Mouse (Mus musculus) lung, postnatal 0 days (tissue): ENCODE results near the gene Rln3. TPM values are rescaled to one million over a fixed set of nuclear protein-coding genes. Genes with fewer than 3 reads are reported as not detected.
A peak's percentile ranks its signal among the peaks of the same experiment; 100 is the strongest.

Source experiments
- ATAC-seq: fragments of 200-750 bp; cut with Nextera tagmentation; 2 replicates; pipeline ENCODE4 v1.8.0; 2017; ENCODE audit warnings: moderate library complexity
- DNase-seq: peaks from one replicate; pipeline ENCODE4 v3.0.0-alpha.2; 2016; ENCODE audit warnings: low spot score
- H3K27ac ChIP-seq: fragments of 300-500 bp; sonication (generic); 2 replicates; pipeline ENCODE4 v1.5.1; 2014; ENCODE audit warnings: antibody characterized with exemption, mild to moderate bottlenecking, low read length, mixed read lengths
- H3K27me3 ChIP-seq: fragments of 300-500 bp; sonication (generic); replicated peaks from 2 replicates; pipeline ENCODE4 v1.6.1; 2014; ENCODE audit warnings: low read length, mixed read lengths; ENCODE audit not compliant: insufficient read depth
- H3K36me3 ChIP-seq: fragments of 300-500 bp; sonication (generic); 2 replicates; pipeline ENCODE4 v1.6.1; 2014; ENCODE audit warnings: low read length, mixed read lengths; ENCODE audit not compliant: insufficient read depth
- H3K4me1 ChIP-seq: fragments of 300-500 bp; sonication (generic); 2 replicates; pipeline ENCODE4 v1.6.1; 2014; ENCODE audit warnings: antibody characterized with exemption, low read depth, low read length, mixed read lengths; ENCODE audit not compliant: insufficient read depth
- H3K4me2 ChIP-seq: fragments of 300-500 bp; sonication (generic); replicated peaks from 2 replicates; pipeline ENCODE4 v1.6.1; 2014; ENCODE audit warnings: low read depth, mild to moderate bottlenecking, low read length, moderate library complexity, mixed read lengths
- H3K4me3 ChIP-seq: fragments of 300-500 bp; sonication (generic); 2 replicates; pipeline ENCODE4 v1.5.1; 2014; ENCODE audit warnings: low read depth, low read length
- H3K9ac ChIP-seq: fragments of 300-500 bp; sonication (generic); replicated peaks from 2 replicates; pipeline ENCODE4 v1.6.1; 2014; ENCODE audit warnings: low read depth, mild to moderate bottlenecking
- H3K9me3 ChIP-seq: fragments of 300-500 bp; sonication (generic); 2 replicates; pipeline ENCODE4 v1.6.1; 2016; ENCODE audit warnings: low read length, mixed read lengths
- CTCF ChIP-seq: IDR thresholded peaks from 2 replicates; pipeline ENCODE4 v1.5.1; 2016; ENCODE audit warnings: antibody characterized with exemption, mild to moderate bottlenecking
- EP300 ChIP-seq: IDR thresholded peaks from 2 replicates; pipeline ENCODE4 v1.6.1; 2016; ENCODE audit warnings: antibody characterized with exemption, mild to moderate bottlenecking, control low read depth
- WGBS: fragments of 180-500 bp; shearing (Covaris S2); extraction: QIAGEN DNeasy Blood & Tissue Kit; methylation state at CpG from one replicate; pipeline ENCODE4 v1.1.7; 2014; 5-methylcytosine and 5-hydroxymethylcytosine counted together
- polyA plus RNA-seq: library from polyadenylated mRNA; unstranded; fragments of >200 nt; fragmentation: Nextera tagmentation; extraction: Ambion mirVana; gene quantifications from 2 replicates; pipeline ENCODE4 v1.2.1, GENCODE M21; 2015

The Rln3 gene
- polyA plus RNA-seq, 1 experiment from 2014 or later, result 0.26 TPM

- peaks cover 23% of the 10 kb centered on the region for H3K27me3 ChIP-seq
- no peak overlapping the region for H3K27ac ChIP-seq
- TF ChIP-seq CTCF (no peak), EP300 (no peak)
- H3K4me3 ChIP-seq, result no peak overlapping the region
- H3K4me1 ChIP-seq, result no peaks in the 10 kb centered on the region
- no peak for ATAC-seq
- H3K9ac ChIP-seq, result no peak overlapping the region
- H3K36me3 ChIP-seq, result no peaks in the 10 kb centered on the region
- 51% methylated on average over 5 of the region's 5 CpGs for WGBS
- DNase-seq, result no peak
- H3K9me3 ChIP-seq, result no peaks in the 10 kb centered on the region
- H3K4me2 ChIP-seq, result no peak overlapping the region
These were observed 3.4 kb upstream of the Rln3 start for GRCm38 (mm10) chr8:84048171-84048570.

- ATAC-seq (no peak), DNase-seq (no peak)
- H3K4me1 ChIP-seq, result peaks cover 4% of the 10 kb centered on the region; the same call in 1 of the 2 replicates
- no peak overlapping the region for H3K4me2 ChIP-seq
- 64% methylated on average over 3 of the region's 3 CpGs for WGBS
- no peak overlapping the region for H3K27ac ChIP-seq
- H3K9ac ChIP-seq, result no peak overlapping the region
- H3K27me3 ChIP-seq, result peaks cover 24% of the 10 kb centered on the region
- TF ChIP-seq EP300 (no peak), CTCF (no peak)
- H3K9me3 ChIP-seq, result no peaks in the 10 kb centered on the region
- no peak overlapping the region for H3K4me3 ChIP-seq
- no peaks in the 10 kb centered on the region for H3K36me3 ChIP-seq
These were observed 1.7 kb upstream of the Rln3 start for GRCm38 (mm10) chr8:84046505-84046904.

GRCm38 (mm10) chr8:84044103-84044502 is 697 bp downstream of the Rln3 start:
- no peaks in the 10 kb centered on the region for H3K36me3 ChIP-seq
- H3K27me3 ChIP-seq, result peaks cover 24% of the 10 kb centered on the region
- H3K4me2 ChIP-seq, result no peak overlapping the region
- ATAC-seq (no peak), DNase-seq (no peak)
- H3K9ac ChIP-seq, result no peak overlapping the region
- H3K4me3 ChIP-seq, result no peak overlapping the region
- peaks cover 4% of the 10 kb centered on the region; the same call in 1 of the 2 replicates for H3K4me1 ChIP-seq
- WGBS, result 13% methylated on average over 7 of the region's 7 CpGs
- no peaks in the 10 kb centered on the region for H3K9me3 ChIP-seq
- no peak for TF ChIP-seq EP300
- TF ChIP-seq CTCF, result peak; percentile 23
- no peak overlapping the region for H3K27ac ChIP-seq

- no peaks in the 10 kb centered on the region for H3K9me3 ChIP-seq
- H3K4me2 ChIP-seq, result peak overlapping the region; percentile 52; the same call in 1 of the 2 replicates
- TF ChIP-seq CTCF (no peak), EP300 (no peak)
- WGBS, result 23% methylated on average over 12 of the region's 12 CpGs
- H3K27ac ChIP-seq, result no peak overlapping the region
- no peak overlapping the region for H3K4me3 ChIP-seq
- ATAC-seq (peak; percentile 66), DNase-seq (peak; percentile 70)
- H3K27me3 ChIP-seq, result peaks cover 24% of the 10 kb centered on the region
- H3K9ac ChIP-seq, result no peak overlapping the region
- no peaks in the 10 kb centered on the region for H3K36me3 ChIP-seq
- peaks cover 4% of the 10 kb centered on the region; the same call in 1 of the 2 replicates for H3K4me1 ChIP-seq
These were observed 1.9 kb downstream of the Rln3 start for GRCm38 (mm10) chr8:84042948-84043342.

GRCm38 (mm10) chr8:84042066-84042947 is 2.5 kb downstream of the Rln3 start, which contains the start of gene Il27ra:
Gene Il27ra (minus strand): TSS chr8:84042589.
- H3K27ac ChIP-seq, result no peak within 1 kb of the TSS
- H3K27me3 ChIP-seq, result peaks cover 24% of the 10 kb centered on the region
- 3% methylated on average over 39 of the region's 40 CpGs for WGBS
- ATAC-seq (peak; percentile 85), DNase-seq (peak; percentile 82)
- H3K9me3 ChIP-seq, result no peaks in the 10 kb centered on the region
- peak within 1 kb of the TSS; percentile 52 for H3K4me2 ChIP-seq
- peak within 1 kb of the TSS; percentile 24 for H3K4me3 ChIP-seq
- H3K4me1 ChIP-seq, result peaks cover 4% of the 10 kb centered on the region; the same call in 1 of the 2 replicates
- no peak within 1 kb of the TSS for H3K9ac ChIP-seq
- H3K36me3 ChIP-seq, result no peaks in the 10 kb centered on the region
- TF ChIP-seq EP300 (no peak), CTCF (peak; percentile 89)

GRCm38 (mm10) chr8:84039050-84039449 is 5.8 kb downstream of the Rln3 start:
- Histone ChIP-seq H3K4me2 (no peak overlapping the region), H3K4me1 (peaks cover 4% of the 10 kb centered on the region; the same call in 1 of the 2 replicates), H3K27ac (no peak overlapping the region), H3K9me3 (no peaks in the 10 kb centered on the region), H3K9ac (no peak overlapping the region), H3K36me3 (no peaks in the 10 kb centered on the region), H3K4me3 (no peak overlapping the region), H3K27me3 (peaks cover 9% of the 10 kb centered on the region)
- WGBS, result 7% methylated on average over 5 of the region's 5 CpGs
- ATAC-seq (0 out of 2 replicates have a peak, but pooled peaks have one; percentile 6), DNase-seq (peak; percentile 84)
- TF ChIP-seq CTCF (peak; percentile 92), EP300 (no peak)
